Comparison of ENCODE assay signal across 10 mouse cellular contexts in the genomic region with DNA sequence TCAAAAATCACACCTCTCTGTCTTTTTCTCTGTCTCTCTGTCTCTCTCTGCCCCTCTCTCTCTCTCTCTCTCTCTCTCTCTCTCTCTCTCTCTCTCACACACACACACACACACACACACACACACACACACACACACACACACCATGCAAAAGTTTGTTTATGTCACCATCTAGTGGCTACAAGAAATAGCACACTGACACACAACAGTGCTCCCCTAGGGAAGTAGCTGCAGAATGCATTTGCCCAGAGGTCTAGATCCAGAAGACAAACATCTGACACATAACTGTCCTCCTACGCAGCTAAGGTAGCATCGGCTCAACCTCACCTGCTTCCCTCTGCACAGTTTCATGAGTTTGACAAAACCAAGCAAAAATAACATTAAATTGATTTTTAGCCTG. TPM values are rescaled to one million over a fixed set of nuclear protein-coding genes. Genes with fewer than 3 reads are reported as not detected.
DNase-seq lines count a peak whose midpoint lies in the region; ATAC-seq and TF ChIP-seq lines count a peak whose summit lies in the region.
"Had no signal": no experiment of that assay in that cellular context is flagged by ENCODE, and none has a peak within 500 bp of the region (broad histone marks: within the 10 kb centered on the region; RNA-seq: fewer than 3 reads in every experiment).

No protein-coding gene starts in this region.

- no peaks in the 10 kb centered on the region for H3K36me3 ChIP-seq in kidney, adult 2 months (ENCODE audit: control insufficient read depth, insufficient read depth, low read length)
- H3K36me3 ChIP-seq in kidney, embryonic 16.5 days (ENCODE audit: insufficient read depth, low read length) = no peaks in the 10 kb centered on the region
- no peaks in the 10 kb centered on the region for H3K36me3 ChIP-seq in hindbrain, embryonic 16.5 days (ENCODE audit: control insufficient read depth, insufficient read depth, low read length)
- H3K36me3 ChIP-seq: heart, embryonic 15.5 days had no signal

- no peak for TF ChIP-seq POLR2A in kidney, adult 2 months (IDR thresholded peaks at IDR 0.05; ENCODE audit: low read depth, low read length)

- no peak overlapping the region for H3K9ac ChIP-seq in kidney, embryonic 16.5 days (replicated peaks; ENCODE audit: low read length)
- no peak overlapping the region for H3K9ac ChIP-seq in hindbrain, embryonic 16.5 days (ENCODE audit: low read depth, low read length)
- H3K9ac ChIP-seq: heart, embryonic 15.5 days had no signal

- DNase-seq in kidney, adult 2 months = peak; percentile 18
- DNase-seq in 3134 (ENCODE audit: extremely low read depth, insufficient read length, low spot score) (peak; percentile 15), MEL-GATA-1-ER (ENCODE audit: extremely low read depth, low read depth) (peak; percentile 24)
- DNase-seq in urinary bladder, postnatal 10 days (ENCODE audit: low spot score) = no peak
- no peak for DNase-seq in urinary bladder, postnatal 14 days (ENCODE audit: low spot score)

- H3K4me3 ChIP-seq in kidney, adult 2 months (ENCODE audit: insufficient read depth, low read depth, low read length) = no peak overlapping the region
- H3K4me3 ChIP-seq in kidney, embryonic 16.5 days (ENCODE audit: low read length) = no peak overlapping the region
- no peak overlapping the region for H3K4me3 ChIP-seq in hindbrain, embryonic 16.5 days (ENCODE audit: low read length)
- H3K4me3 ChIP-seq: heart, embryonic 15.5 days; megakaryocyte, embryonic 14.5 days had no signal

- H3K27ac ChIP-seq in kidney, adult 2 months (ENCODE audit: insufficient read depth, low read depth, low read length) = no peak overlapping the region
- no peak overlapping the region for H3K27ac ChIP-seq in kidney, embryonic 16.5 days (ENCODE audit: low read length)
- no peak overlapping the region for H3K27ac ChIP-seq in hindbrain, embryonic 16.5 days (ENCODE audit: low read depth, low read length)
- H3K27ac ChIP-seq: heart, embryonic 15.5 days had no signal

- ATAC-seq in kidney, embryonic 16.5 days (ENCODE audit: low FRiP score, low TSS enrichment) = no peak
- ATAC-seq in hindbrain, embryonic 16.5 days = 0 out of 2 replicates have a peak, but pooled peaks have one; percentile 40
- ATAC-seq in erythroblast, adult 5-6 weeks (replicated peaks; ENCODE audit: low FRiP score, poor library complexity, severe bottlenecking) = no peak

- 53% methylated on average over 2 of the region's 2 CpGs for WGBS in kidney, adult 2 months
- 60% methylated on average over 2 of the region's 2 CpGs for WGBS in kidney, embryonic 16.5 days
- WGBS in hindbrain, embryonic 16.5 days = 78% methylated on average over 2 of the region's 2 CpGs

- TF ChIP-seq CTCF in kidney, adult 2 months (conservative IDR thresholded peaks at IDR 0.05; ENCODE audit: insufficient read depth, insufficient read length, low read depth, low read length) = peak; percentile 25; the same call in 1 of the 2 replicates

- no peaks in the 10 kb centered on the region for H3K4me1 ChIP-seq in kidney, adult 2 months (ENCODE audit: control insufficient read depth, insufficient read depth, low read length)
- no peaks in the 10 kb centered on the region for H3K4me1 ChIP-seq in kidney, embryonic 16.5 days (ENCODE audit: insufficient read depth, low read length)
- no peaks in the 10 kb centered on the region for H3K4me1 ChIP-seq in hindbrain, embryonic 16.5 days (ENCODE audit: control insufficient read depth, insufficient read depth, low read depth, low read length)

- H3K27me3 ChIP-seq in kidney, adult 2 months (replicated peaks; ENCODE audit: control insufficient read depth, insufficient read depth, low read length) = no peaks in the 10 kb centered on the region
- no peaks in the 10 kb centered on the region for H3K27me3 ChIP-seq in kidney, embryonic 16.5 days (ENCODE audit: insufficient read depth, low read length)
- H3K27me3 ChIP-seq in hindbrain, embryonic 16.5 days (replicated peaks; ENCODE audit: control insufficient read depth, insufficient read depth, low read length) = no peaks in the 10 kb centered on the region
- H3K27me3 ChIP-seq: heart, embryonic 15.5 days had no signal

- no peaks in the 10 kb centered on the region for H3K9me3 ChIP-seq in kidney, embryonic 16.5 days (ENCODE audit: low read length)
- H3K9me3 ChIP-seq in hindbrain, embryonic 16.5 days (ENCODE audit: control insufficient read depth, low read length) = 0 out of 2 replicates have a peak, but pooled peaks cover under 1% of the 10 kb centered on the region
- H3K9me3 ChIP-seq: heart, embryonic 15.5 days had no signal

- H3K4me2 ChIP-seq in kidney, embryonic 16.5 days (replicated peaks; ENCODE audit: low read depth, low read length) = no peak overlapping the region
- H3K4me2 ChIP-seq in hindbrain, embryonic 16.5 days (ENCODE audit: low read length) = no peak overlapping the region
- H3K4me2 ChIP-seq: heart, embryonic 15.5 days had no signal

RNA-seq across cellular contexts. Expression of gene Nipsnap3a, which starts 3.9 kb away (rescaled TPM):
- not detected in 2 replicates for polyA plus RNA-seq in kidney, adult 2 months (2012; rRNA removed)
- 0.37 TPM in 1 of 2 replicates, not detected in the other for polyA plus RNA-seq in kidney, embryonic 16.5 days (2015; fragmentation: Nextera tagmentation; extraction: Ambion mirVana)
- not detected in 2 replicates for polyA plus RNA-seq in hindbrain, embryonic 16.5 days (2015; fragmentation: Nextera tagmentation; extraction: Ambion mirVana)
- total RNA-seq in erythroblast, adult 5-6 weeks (2015; ENCODE audit: low replicate concordance) = not detected in 2 replicates
- not detected in 2 replicates for total RNA-seq in erythroblast, adult 5-6 weeks (2017; ENCODE audit: low replicate concordance)
- polyA plus RNA-seq: heart, embryonic 15.5 days had no signal

RNA-seq across cellular contexts. Expression of gene Olfr270, which starts 20.9 kb away (rescaled TPM):
- polyA plus RNA-seq in kidney, adult 2 months (2012; rRNA removed) = not detected in 2 replicates
- not detected in 2 replicates for polyA plus RNA-seq in kidney, embryonic 16.5 days (2015; fragmentation: Nextera tagmentation; extraction: Ambion mirVana)
- polyA plus RNA-seq in hindbrain, embryonic 16.5 days (2015; fragmentation: Nextera tagmentation; extraction: Ambion mirVana) = not detected in 2 replicates
- not detected in 2 replicates for total RNA-seq in erythroblast, adult 5-6 weeks (2015; ENCODE audit: low replicate concordance)
- total RNA-seq in erythroblast, adult 5-6 weeks (2017; ENCODE audit: low replicate concordance) = not detected in 2 replicates
- polyA plus RNA-seq: heart, embryonic 15.5 days had no signal

RNA-seq across cellular contexts. Expression of gene Nipsnap3b, which starts 26.5 kb away (rescaled TPM):
- 24.4 and 24.9 TPM in 2 replicates for polyA plus RNA-seq in kidney, adult 2 months (2012; rRNA removed)
- 78.3 and 80.2 TPM in 2 replicates for polyA plus RNA-seq in kidney, embryonic 16.5 days (2015; fragmentation: Nextera tagmentation; extraction: Ambion mirVana)
- polyA plus RNA-seq in hindbrain, embryonic 16.5 days (2015; fragmentation: Nextera tagmentation; extraction: Ambion mirVana) = 170 and 183 TPM in 2 replicates
- total RNA-seq in erythroblast, adult 5-6 weeks (2015; ENCODE audit: low replicate concordance) = 11.9 and 40.5 TPM in 2 replicates
- total RNA-seq in erythroblast, adult 5-6 weeks (2017; ENCODE audit: low replicate concordance) = 7.0 and 8.9 TPM in 2 replicates

Comparison
In these comparisons a context has a peak if more than half of its experiments do, and no peak if none do; other contexts are left out.
1. DNase-seq: peak in kidney, adult 2 months (single experiment), 3134 (single experiment) and MEL-GATA-1-ER (single experiment); none in urinary bladder, postnatal 10 days (single experiment) and urinary bladder, postnatal 14 days (single experiment).